Mouse (Mus musculus) granulocyte monocyte progenitor cell, adult 5-6 weeks (primary cell): ENCODE results near the gene Fdx1. TPM values are rescaled to one million over a fixed set of nuclear protein-coding genes. Genes with fewer than 3 reads are reported as not detected.

ENCODE experiments used
- ATAC-seq: replicated peaks from 2 replicates; pipeline ENCODE4 v1.8.0; 2016; ENCODE audit warnings: mild to moderate bottlenecking, moderate TSS enrichment, inconsistent platforms; ENCODE audit not compliant: poor library complexity, severe bottlenecking
- total RNA-seq, 2 experiments: library from RNA; stranded (forward) in 1 of 2; stranded (reverse) in 1 of 2; fragments of 200-712, 200-1000 nt in 1 of 2; fragments of >200 nt in 1 of 2; fragmentation: Nextera tagmentation in 1 of 2; gene quantifications; 2 replicates each; pipeline ENCODE4 v1.2.3; 2014 to 2017

Gene Fdx1
- total RNA-seq, 2 experiments from 2014 or later: 10.9 to 25.1 TPM

DNA sequence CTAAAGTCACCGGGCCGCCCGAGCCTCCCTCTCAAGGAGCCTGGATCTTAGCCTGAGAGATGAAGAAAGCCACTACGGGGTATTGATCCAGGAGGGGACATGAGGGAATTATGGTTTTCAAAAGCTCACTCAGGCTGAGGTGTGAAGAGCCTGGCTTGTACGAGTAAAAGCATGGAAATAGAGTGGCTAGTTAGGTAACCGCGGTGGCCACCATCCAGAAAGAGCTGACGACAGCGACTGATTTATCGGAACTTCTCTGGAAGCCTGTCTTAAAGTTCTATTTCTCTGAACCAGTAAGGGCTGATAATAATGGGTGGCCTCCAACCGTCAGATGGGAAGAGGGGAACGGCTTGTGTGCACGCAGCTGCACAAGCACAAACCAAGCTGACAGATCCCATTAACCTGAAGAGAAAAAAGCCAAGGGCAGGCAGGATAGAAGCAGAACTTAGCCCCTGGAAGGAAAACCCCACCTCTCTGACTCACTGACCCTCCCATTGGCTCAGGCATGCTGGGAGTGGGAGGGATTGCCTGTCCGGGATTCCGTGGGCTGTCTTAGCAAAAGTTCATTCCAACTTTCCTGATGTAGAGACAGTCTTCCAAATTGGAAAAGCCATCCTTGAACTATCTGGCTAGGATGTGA, 48.8 kb downstream of the Fdx1 start:
- ATAC-seq: no peak

DNA sequence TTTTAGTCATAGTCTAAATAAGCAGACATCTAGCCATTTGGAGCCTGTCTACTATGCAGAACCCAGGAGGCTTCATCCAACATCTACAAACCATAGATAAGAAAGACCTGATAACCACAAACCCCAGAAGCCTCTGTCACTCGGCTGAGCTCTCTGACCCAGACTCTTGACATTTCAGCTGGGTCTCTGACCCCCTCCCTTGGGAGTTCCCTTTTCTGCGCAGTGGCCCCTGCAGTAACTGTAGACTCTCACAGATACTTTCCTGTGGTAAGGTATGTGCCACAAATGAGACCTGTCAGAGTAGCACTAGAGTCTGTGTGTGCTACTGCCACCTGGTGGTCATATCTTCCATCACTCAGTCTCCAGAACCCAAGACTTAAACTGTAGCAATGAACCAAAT, 54.5 kb downstream of the Fdx1 start:
- ATAC-seq: peak; percentile 82

DNA sequence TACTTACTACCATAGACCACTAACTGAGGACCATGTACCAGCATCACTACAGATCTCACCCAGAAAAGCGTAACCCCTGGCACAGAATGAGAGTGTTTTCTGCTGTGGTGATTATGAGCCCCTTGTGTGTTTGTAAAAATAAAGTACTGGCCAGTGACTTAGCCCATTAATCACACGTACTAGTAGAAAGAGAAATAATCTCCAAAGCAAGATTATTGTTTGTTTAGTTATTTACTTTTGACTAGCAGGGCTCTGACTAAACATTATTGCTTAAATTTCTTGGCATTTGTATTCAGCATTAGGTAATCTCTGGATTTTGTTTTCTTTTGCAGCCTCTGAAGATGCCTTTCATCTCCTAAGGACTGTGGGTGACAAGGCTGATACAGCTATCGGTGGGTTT, 55.1 kb downstream of the Fdx1 start:
- no peak for ATAC-seq

DNA sequence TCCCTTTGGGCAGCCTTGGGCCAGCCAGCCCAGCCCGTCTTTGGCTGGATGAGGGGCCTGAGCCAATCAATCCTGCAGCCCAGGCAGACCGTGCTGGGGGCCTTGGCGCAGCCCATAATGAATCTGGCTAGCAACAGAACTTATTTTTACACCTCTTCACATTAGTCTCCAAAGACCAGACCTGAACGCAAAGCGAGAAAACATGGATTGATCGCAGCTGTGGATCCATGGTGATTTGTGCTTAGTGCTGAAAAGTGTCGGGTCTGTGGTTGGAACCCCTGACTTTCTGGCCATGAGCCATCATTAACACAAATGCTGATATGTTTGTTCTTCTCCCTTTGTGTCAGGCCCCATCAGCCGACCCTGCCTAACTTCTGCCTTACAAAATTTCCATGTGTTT, 56.4 kb downstream of the Fdx1 start:
- ATAC-seq: no peak

Other genes with a start within 250 kb of the Fdx1 start
- not detected in 2 replicates for gene Arhgap20, start 198.2 kb downstream of the Fdx1 start, total RNA-seq (2014; fragmentation: Nextera tagmentation)
- not detected in 2 replicates for gene Arhgap20, start 198.2 kb downstream of the Fdx1 start, total RNA-seq (2017)
- 76.5 and 83.0 TPM in 2 replicates for gene Rdx, start 83.6 kb upstream of the Fdx1 start, total RNA-seq (2014; fragmentation: Nextera tagmentation)
- 178 and 213 TPM in 2 replicates for gene Rdx, start 83.6 kb upstream of the Fdx1 start, total RNA-seq (2017)
- 4.8 and 8.8 TPM in 2 replicates for gene Zc3h12c, start 205.0 kb upstream of the Fdx1 start, total RNA-seq (2014; fragmentation: Nextera tagmentation)
- gene Zc3h12c, start 205.0 kb upstream of the Fdx1 start, total RNA-seq (2017): 4.5 and 6.1 TPM in 2 replicates